Mouse (Mus musculus) ES-E14 (cell line): ENCODE results near the gene Gm28635. TPM values are rescaled to one million over a fixed set of nuclear protein-coding genes. Genes with fewer than 3 reads are reported as not detected.

Source experiments
- DNase-seq: peaks from one replicate; pipeline ENCODE4 v3.0.0-alpha.2; 2013; ENCODE audit warnings: low read depth, low spot score
- H3K27ac ChIP-seq: 2 replicates; pipeline ENCODE4 v1.5.1; 2012; ENCODE audit warnings: low read depth, mild to moderate bottlenecking, low read length, moderate library complexity, mixed read lengths; ENCODE audit not compliant: poor library complexity, insufficient read depth, severe bottlenecking
- H3K36me3 ChIP-seq: 2 replicates; pipeline ENCODE4 v1.6.1; 2012; ENCODE audit warnings: mild to moderate bottlenecking, low read length, moderate library complexity, mixed read lengths; ENCODE audit not compliant: control insufficient read depth, poor library complexity, insufficient read depth, severe bottlenecking
- H3K4me1 ChIP-seq, 2 experiments: fragments of 150-350 bp in 1 of 2; sonication (generic) in 1 of 2; 2 replicates each; pipeline ENCODE4 v1.6.1; 2012; ENCODE audit warnings: low read length in 2 of 2, mild to moderate bottlenecking in 1 of 2, mixed read lengths in 1 of 2; ENCODE audit not compliant: control insufficient read depth in 2 of 2, insufficient read depth in 2 of 2, poor library complexity in 1 of 2
- H3K4me3 ChIP-seq, 2 experiments: fragments of 150-350 bp in 1 of 2; sonication (generic) in 1 of 2; 2 replicates each; pipeline ENCODE4 v1.5.1; 2012; ENCODE audit warnings: low read length in 2 of 2, low read depth in 1 of 2, mild to moderate bottlenecking in 1 of 2, mixed read lengths in 1 of 2; ENCODE audit not compliant: insufficient read depth in 1 of 2, poor library complexity in 1 of 2, severe bottlenecking in 1 of 2
- H3K9ac ChIP-seq: 2 replicates; pipeline ENCODE4 v1.6.1; 2012; ENCODE audit warnings: low read depth, mild to moderate bottlenecking, low read length, mixed read lengths; ENCODE audit not compliant: poor library complexity, insufficient read depth, severe bottlenecking
- H3K9me3 ChIP-seq: fragments of 150-350 bp; sonication (generic); 2 replicates; pipeline ENCODE4 v1.6.1; 2012; ENCODE audit warnings: low read depth, mild to moderate bottlenecking, low read length; ENCODE audit not compliant: control insufficient read depth, insufficient read depth
- CHD2 ChIP-seq: IDR thresholded peaks from 2 replicates; pipeline ENCODE4 v1.6.1; 2014; ENCODE audit warnings: mild to moderate bottlenecking, low read depth, low read length, inconsistent platforms
- HCFC1 ChIP-seq: IDR thresholded peaks from 2 replicates; pipeline ENCODE4 v1.6.1; 2012; ENCODE audit warnings: low read length, inconsistent platforms, borderline replicate concordance; ENCODE audit not compliant: insufficient read depth
- MAFK ChIP-seq: IDR thresholded peaks from 2 replicates; pipeline ENCODE4 v1.6.1; 2014; ENCODE audit warnings: mild to moderate bottlenecking, low read depth, low read length, inconsistent platforms; ENCODE audit not compliant: insufficient read depth
- ZC3H11A ChIP-seq: IDR thresholded peaks from 2 replicates; pipeline ENCODE4 v1.6.1; 2012; ENCODE audit warnings: low read depth, mild to moderate bottlenecking, inconsistent platforms, low read length, borderline replicate concordance
- ZNF384 ChIP-seq: IDR thresholded peaks from 2 replicates; pipeline ENCODE4 v1.6.1; 2012; ENCODE audit warnings: low read depth, low read length, inconsistent platforms
- in situ Hi-C, 2 experiments: fragments of 600-800 bp; cut with MboI; formaldehyde crosslinking; loops; one replicate each; pipeline ENCODE4 v1.15.1; 2025; ENCODE audit warnings: low sequenced_read_pairs in 2 of 2, inconsistent platforms in 1 of 2; ENCODE audit not compliant: unreplicated experiment in 2 of 2
- total RNA-seq: library from RNA; depleted of rRNA; stranded (reverse); fragments of 300-350 nt; gene quantifications from 2 replicates; pipeline ENCODE4 v1.2.3, GENCODE M21; 2012

Gm28635 gene
- total RNA-seq, 1 experiment = 2.7 TPM

GRCm38 (mm10) chr2:84600977-84601376 is 76.9 kb downstream of the Gm28635 start:
- H3K4me1 ChIP-seq = no peaks in the 10 kb centered on the region
- no peak for DNase-seq
- no peak overlapping the region for H3K27ac ChIP-seq
- peaks cover 20% of the 10 kb centered on the region for H3K36me3 ChIP-seq
- in situ Hi-C loops = no loop called here
- no peak overlapping the region for H3K4me3 ChIP-seq
- no peak overlapping the region for H3K9ac ChIP-seq
- H3K9me3 ChIP-seq = no peaks in the 10 kb centered on the region
- TF ChIP-seq ZC3H11A = no peak
- TF ChIP-seq MAFK = no peak

- in situ Hi-C loops = no loop called here
- no peak overlapping the region for H3K27ac ChIP-seq
- TF ChIP-seq ZNF384 = no peak
- TF ChIP-seq CHD2 = no peak
- no peak for TF ChIP-seq ZC3H11A
- no peak for TF ChIP-seq MAFK
- no peak for TF ChIP-seq HCFC1
Measured at GRCm38 (mm10) chr2:84599270-84599888, 78.5 kb downstream of the Gm28635 start.

GRCm38 (mm10) chr2:84597123-84597522 is 80.7 kb downstream of the Gm28635 start:
- H3K9me3 ChIP-seq = no peaks in the 10 kb centered on the region
- H3K4me3 ChIP-seq = no peak overlapping the region
- in situ Hi-C loops = no loop called here
- H3K27ac ChIP-seq = no peak overlapping the region
- no peak for TF ChIP-seq ZNF384
- TF ChIP-seq HCFC1 = no peak
- DNase-seq = no peak
- H3K36me3 ChIP-seq = peaks cover 11% of the 10 kb centered on the region
- H3K9ac ChIP-seq = no peak overlapping the region
- no peaks in the 10 kb centered on the region for H3K4me1 ChIP-seq

More at GRCm38 (mm10) chr2:84599270-84599888, 78.5 kb downstream of the Gm28635 start:
- Histone ChIP-seq H3K4me1 (no peaks in the 10 kb centered on the region), H3K4me3 (no peak overlapping the region), H3K36me3 (peaks cover 20% of the 10 kb centered on the region), H3K9ac (no peak overlapping the region), H3K9me3 (no peaks in the 10 kb centered on the region)
- DNase-seq = no peak

GRCm38 (mm10) chr2:84592801-84593200 is 85.0 kb downstream of the Gm28635 start:
- no peak overlapping the region for H3K9ac ChIP-seq
- in situ Hi-C loops = no loop called here
- DNase-seq = no peak
- H3K36me3 ChIP-seq = peaks cover 4% of the 10 kb centered on the region
- H3K4me1 ChIP-seq = no peaks in the 10 kb centered on the region
- no peaks in the 10 kb centered on the region for H3K9me3 ChIP-seq
- no peak overlapping the region for H3K27ac ChIP-seq
- H3K4me3 ChIP-seq = no peak overlapping the region
- TF ChIP-seq ZNF384 = no peak
- no peak for TF ChIP-seq HCFC1
- TF ChIP-seq ZC3H11A = no peak
- no peak for TF ChIP-seq CHD2

GRCm38 (mm10) chr2:84585700-84586099 is 92.1 kb downstream of the Gm28635 start:
- in situ Hi-C loops = no loop called here
- no peak overlapping the region for H3K4me3 ChIP-seq
- DNase-seq = no peak
- H3K36me3 ChIP-seq = peaks cover 2% of the 10 kb centered on the region; the same call in 1 of the 2 replicates
- H3K9ac ChIP-seq = no peak overlapping the region
- no peak overlapping the region; the same call in 1 of the 2 replicates for H3K27ac ChIP-seq
- peaks cover 0 to 2% of the 10 kb centered on the region in 2 experiments; a peak in 2 of 4 replicates for H3K4me1 ChIP-seq
- H3K9me3 ChIP-seq = no peaks in the 10 kb centered on the region; the same call in 1 of the 2 replicates
- TF ChIP-seq MAFK = no peak
- no peak for TF ChIP-seq CHD2
- TF ChIP-seq ZC3H11A = no peak
- TF ChIP-seq HCFC1 = no peak
- TF ChIP-seq ZNF384 = no peak
